Mouse (Mus musculus): Measurements from ENCODE around the gene Vmn1r1. TPM values are rescaled to one million over a fixed set of nuclear protein-coding genes. Genes with fewer than 3 reads are reported as not detected.
"Not testable (repeated sequence)": the region's sequence is repeated elsewhere in the genome, so short reads cannot be mapped to it uniquely, and the experiment has no call there.

Vmn1r1 gene
- not detected in 2 replicates for polyA plus RNA-seq (2015; fragmentation: Nextera tagmentation; extraction: Ambion mirVana)

DNA sequence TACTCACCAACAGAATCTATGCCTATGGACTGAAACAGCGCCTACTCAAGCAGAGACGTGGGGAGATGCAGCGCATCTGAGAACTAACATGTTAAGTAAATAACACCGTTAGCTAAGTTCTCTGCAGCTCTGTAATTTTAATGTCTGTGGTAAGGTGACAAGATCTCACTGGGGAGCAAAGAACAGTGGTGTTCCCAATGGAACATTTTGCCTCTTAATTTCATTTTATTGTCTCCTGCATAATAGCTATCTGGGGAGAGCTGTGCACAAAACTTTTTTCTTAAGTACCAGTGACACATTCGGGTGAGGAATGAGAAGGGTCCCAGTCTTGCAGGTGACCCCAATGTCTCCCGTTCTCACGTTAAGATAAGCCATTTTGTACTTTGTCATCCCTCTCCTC lies at the start of gene Vmn1r1:
Gene Vmn1r1, minus strand, starts transcription at position 101 of the 400 bp plus-strand sequence.
- no peaks in the 10 kb centered on the region for H3K27me3 ChIP-seq (ENCODE audit: insufficient read depth, low read length)
- no peak within 1 kb of the TSS for H3K4me2 ChIP-seq (replicated peaks; ENCODE audit: low read depth, low read length)
- H3K4me1 ChIP-seq (ENCODE audit: insufficient read depth, low read length), result 0 out of 2 replicates have a peak, but pooled peaks cover 4% of the 10 kb centered on the region
- H3K9me3 ChIP-seq (ENCODE audit: low read length), result no peaks in the 10 kb centered on the region
- H3K4me3 ChIP-seq (ENCODE audit: low read length), result no peak within 1 kb of the TSS
- ATAC-seq (ENCODE audit: low FRiP score, low TSS enrichment), result no peak
- H3K27ac ChIP-seq (ENCODE audit: low read length), result no peak within 1 kb of the TSS
- no peaks in the 10 kb centered on the region for H3K36me3 ChIP-seq (ENCODE audit: insufficient read depth, low read length)
- WGBS, result 82% methylated on average over 7 of the region's 7 CpGs
- H3K9ac ChIP-seq (replicated peaks; ENCODE audit: low read length), result no peak within 1 kb of the TSS

DNA sequence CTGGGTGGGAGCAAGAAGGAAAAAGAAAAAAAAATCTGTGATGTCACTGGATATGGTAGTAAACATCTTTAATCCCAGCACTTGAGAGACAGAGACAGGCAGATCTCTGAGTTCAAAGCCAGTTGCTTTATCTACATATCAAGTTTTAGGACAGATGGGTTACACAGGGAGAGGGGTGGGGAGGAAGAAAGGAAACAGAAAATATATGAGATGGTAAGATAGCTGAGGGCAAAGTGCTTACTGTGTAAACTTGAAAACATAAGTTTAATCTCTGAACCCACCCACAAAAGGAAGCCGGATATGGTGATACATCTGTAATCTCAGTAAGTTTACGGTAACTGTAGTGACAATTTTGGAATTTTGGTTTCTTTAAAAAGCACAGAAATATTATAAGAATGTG lies 46.0 kb upstream of the Vmn1r1 start:
- Histone ChIP-seq H3K9me3 (ENCODE audit: low read length) (peaks cover 8% of the 10 kb centered on the region; the same call in 1 of the 2 replicates), H3K27me3 (ENCODE audit: insufficient read depth, low read length) (no peaks in the 10 kb centered on the region), H3K27ac (ENCODE audit: low read length) (no peak overlapping the region), H3K4me2 (replicated peaks; ENCODE audit: low read depth, low read length) (no peak overlapping the region), H3K4me1 (ENCODE audit: insufficient read depth, low read length) (no peaks in the 10 kb centered on the region), H3K9ac (replicated peaks; ENCODE audit: low read length) (no peak overlapping the region), H3K36me3 (ENCODE audit: insufficient read depth, low read length) (no peaks in the 10 kb centered on the region), H3K4me3 (ENCODE audit: low read length) (no peak overlapping the region)
- no peak for ATAC-seq (ENCODE audit: low FRiP score, low TSS enrichment)
- 67% methylated on average over 2 of the region's 2 CpGs for WGBS

DNA sequence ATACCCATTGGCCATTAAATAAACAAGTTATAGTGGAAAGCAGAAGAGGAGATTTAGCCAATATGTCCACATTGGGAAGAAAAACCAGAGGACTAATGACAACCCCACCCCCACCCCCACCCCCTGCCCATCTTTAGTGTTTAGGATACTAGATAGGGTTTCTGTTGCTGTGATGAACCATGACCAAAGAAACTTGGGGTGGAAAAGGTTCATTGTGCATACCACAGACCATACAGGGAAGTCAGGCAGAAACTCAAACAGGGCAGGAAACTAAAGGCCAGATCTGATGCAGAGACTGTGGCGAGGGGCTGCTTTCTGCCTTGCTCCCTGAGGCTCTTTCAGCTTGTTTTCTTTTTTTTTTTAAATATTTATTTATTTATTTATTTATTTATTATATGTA lies 28.3 kb upstream of the Vmn1r1 start:
- Histone ChIP-seq H3K9ac (replicated peaks; ENCODE audit: low read length) (no peak overlapping the region), H3K27ac (ENCODE audit: low read length) (peak overlapping the region; percentile 40; the same call in 1 of the 2 replicates), H3K4me2 (replicated peaks; ENCODE audit: low read depth, low read length) (no peak overlapping the region), H3K4me3 (ENCODE audit: low read length) (no peak overlapping the region), H3K9me3 (ENCODE audit: low read length) (peaks cover 1% of the 10 kb centered on the region), H3K36me3 (ENCODE audit: insufficient read depth, low read length) (no peaks in the 10 kb centered on the region), H3K4me1 (ENCODE audit: insufficient read depth, low read length) (peaks cover 9% of the 10 kb centered on the region; the same call in 1 of the 2 replicates), H3K27me3 (ENCODE audit: insufficient read depth, low read length) (no peaks in the 10 kb centered on the region)
- WGBS, result 44% methylated on average over 1 of the region's 1 CpGs
- ATAC-seq (ENCODE audit: low FRiP score, low TSS enrichment), result peak; percentile 51; the same call in 1 of the 2 replicates

DNA sequence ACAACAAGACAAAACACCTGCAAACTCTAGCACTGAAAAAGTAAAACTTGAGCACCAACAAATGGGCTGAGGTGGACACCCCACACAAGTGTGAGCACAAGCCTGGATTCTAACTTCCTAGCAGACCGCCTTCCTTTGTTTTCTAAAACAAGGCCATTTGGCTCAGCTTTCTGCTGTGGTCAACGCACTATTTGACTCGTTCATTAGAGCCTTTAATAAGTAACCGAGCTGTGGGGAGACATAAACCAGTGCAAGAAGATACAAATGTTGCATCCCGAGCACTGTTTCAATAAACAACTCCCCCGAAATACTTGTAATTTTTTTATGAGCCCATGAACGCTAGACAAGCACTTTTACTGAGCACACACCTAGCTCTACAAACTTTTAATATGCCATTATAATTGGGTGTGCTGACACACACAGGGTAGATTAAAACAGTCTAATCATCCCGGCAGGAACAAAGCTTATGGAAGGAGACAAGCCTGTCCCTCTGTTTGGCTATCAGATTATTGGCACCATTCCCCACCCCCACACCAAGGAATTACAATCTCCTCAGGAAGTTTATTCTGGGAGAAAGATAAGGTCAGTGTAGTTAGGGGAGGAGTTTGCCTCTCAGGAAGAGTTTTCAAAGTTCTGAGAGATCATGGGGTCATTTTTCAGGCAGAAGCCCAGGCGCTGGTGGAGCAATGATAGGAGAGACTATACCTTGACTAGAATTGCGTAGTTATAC lies 27.7 kb upstream of the Vmn1r1 start:
- no peaks in the 10 kb centered on the region for H3K27me3 ChIP-seq (ENCODE audit: insufficient read depth, low read length)
- peaks cover 9% of the 10 kb centered on the region; the same call in 1 of the 2 replicates for H3K4me1 ChIP-seq (ENCODE audit: insufficient read depth, low read length)
- H3K27ac ChIP-seq (ENCODE audit: low read length), result peak overlapping the region; percentile 40; the same call in 1 of the 2 replicates
- no peak overlapping the region for H3K4me2 ChIP-seq (replicated peaks; ENCODE audit: low read depth, low read length)
- H3K36me3 ChIP-seq (ENCODE audit: insufficient read depth, low read length), result no peaks in the 10 kb centered on the region
- ATAC-seq (ENCODE audit: low FRiP score, low TSS enrichment), result peak; percentile 31; the same call in 1 of the 2 replicates
- H3K4me3 ChIP-seq (ENCODE audit: low read length), result no peak overlapping the region
- no peak overlapping the region for H3K9ac ChIP-seq (replicated peaks; ENCODE audit: low read length)
- H3K9me3 ChIP-seq (ENCODE audit: low read length), result peaks cover 7% of the 10 kb centered on the region
- 30% methylated on average over 10 of the region's 10 CpGs for WGBS

DNA sequence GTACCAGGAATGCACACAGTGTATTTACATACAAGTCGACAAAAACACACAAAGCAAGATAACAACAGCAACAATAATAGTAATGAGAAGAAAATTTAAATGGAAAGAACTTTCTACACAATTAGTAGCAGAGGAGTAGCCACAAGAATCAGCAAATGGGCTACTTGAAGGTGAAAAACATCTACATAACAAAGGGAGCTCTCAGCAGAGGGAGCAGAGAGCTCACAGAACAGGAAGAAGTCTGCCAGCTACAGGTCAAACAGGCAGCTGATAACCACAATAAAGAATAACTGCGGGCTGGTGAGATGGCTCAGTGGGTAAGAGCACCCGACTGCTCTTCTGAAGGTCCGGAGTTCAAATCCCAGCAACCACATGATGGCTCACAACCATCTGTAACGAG lies 26.9 kb upstream of the Vmn1r1 start:
- Histone ChIP-seq H3K9me3 (ENCODE audit: low read length) (peaks cover 8% of the 10 kb centered on the region), H3K9ac (replicated peaks; ENCODE audit: low read length) (no peak overlapping the region), H3K4me1 (ENCODE audit: insufficient read depth, low read length) (peaks cover 9% of the 10 kb centered on the region; the same call in 1 of the 2 replicates), H3K27ac (ENCODE audit: low read length) (no peak overlapping the region), H3K27me3 (ENCODE audit: insufficient read depth, low read length) (no peaks in the 10 kb centered on the region), H3K4me2 (replicated peaks; ENCODE audit: low read depth, low read length) (no peak overlapping the region), H3K36me3 (ENCODE audit: insufficient read depth, low read length) (no peaks in the 10 kb centered on the region), H3K4me3 (ENCODE audit: low read length) (no peak overlapping the region)
- WGBS, result 65% methylated on average over 4 of the region's 5 CpGs
- ATAC-seq (ENCODE audit: low FRiP score, low TSS enrichment), result no peak

DNA sequence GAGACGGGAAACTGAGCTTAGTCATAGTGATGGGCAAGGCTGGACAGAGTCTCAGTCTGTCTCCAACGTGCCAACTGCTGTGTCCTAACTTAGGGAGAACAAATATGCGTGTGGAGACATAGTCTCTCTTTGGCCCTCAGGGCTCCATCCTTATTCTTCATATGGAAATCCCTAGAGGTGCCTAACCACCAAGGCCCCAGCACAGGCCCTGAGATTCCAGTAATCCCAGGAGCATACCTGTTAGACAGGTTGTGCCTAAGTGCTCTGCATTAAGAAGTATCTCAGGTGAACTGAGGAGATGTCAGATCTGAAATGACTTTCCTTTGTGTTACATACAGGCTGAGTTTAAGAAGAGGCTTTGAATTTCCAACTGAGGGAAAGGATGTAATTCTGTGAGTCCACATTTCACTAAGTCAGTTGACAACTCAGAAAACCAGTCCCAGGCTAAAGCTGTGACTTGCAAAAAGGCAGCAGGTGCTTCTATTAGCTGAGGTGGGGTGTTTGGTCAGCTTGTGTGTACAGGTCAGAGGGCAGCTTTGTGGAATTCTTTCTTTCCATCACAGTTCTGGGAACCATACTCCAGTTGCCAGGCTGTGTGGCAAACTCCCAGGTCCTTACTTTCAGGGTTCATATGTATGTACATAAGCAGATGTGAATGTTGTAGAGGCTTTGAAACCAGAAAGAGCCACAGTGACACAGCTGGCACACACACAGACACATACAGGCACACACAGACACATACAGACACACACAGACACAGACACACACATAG lies 25.6 kb upstream of the Vmn1r1 start:
- H3K27me3 ChIP-seq (ENCODE audit: insufficient read depth, low read length), result no peaks in the 10 kb centered on the region
- no peak for ATAC-seq (ENCODE audit: low FRiP score, low TSS enrichment)
- no peak overlapping the region for H3K9ac ChIP-seq (replicated peaks; ENCODE audit: low read length)
- peaks cover 9% of the 10 kb centered on the region; the same call in 1 of the 2 replicates for H3K4me1 ChIP-seq (ENCODE audit: insufficient read depth, low read length)
- no peak overlapping the region for H3K4me3 ChIP-seq (ENCODE audit: low read length)
- no peak overlapping the region for H3K4me2 ChIP-seq (replicated peaks; ENCODE audit: low read depth, low read length)
- WGBS, result 63% methylated on average over 3 of the region's 3 CpGs
- H3K9me3 ChIP-seq (ENCODE audit: low read length), result peaks cover 8% of the 10 kb centered on the region
- H3K36me3 ChIP-seq (ENCODE audit: insufficient read depth, low read length), result no peaks in the 10 kb centered on the region
- no peak overlapping the region for H3K27ac ChIP-seq (ENCODE audit: low read length)

DNA sequence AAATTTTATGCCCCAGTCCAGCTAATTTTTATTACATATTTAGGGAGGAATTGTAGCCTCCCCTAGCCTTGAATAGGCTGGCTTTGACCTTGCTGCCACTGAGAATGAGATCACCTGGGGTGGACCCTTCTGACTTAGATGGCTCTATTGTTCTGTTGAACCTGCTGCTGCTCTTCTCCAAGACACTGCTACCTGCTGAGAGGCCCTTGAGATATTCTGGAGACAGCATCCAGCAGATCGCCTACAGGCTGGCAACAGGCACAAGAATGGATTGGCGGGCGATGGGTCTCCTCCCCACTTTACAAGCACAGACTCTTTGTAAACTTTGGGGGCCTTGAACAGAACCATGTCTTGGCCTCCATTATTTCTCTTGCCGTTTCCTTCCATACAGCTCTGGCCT lies 18.2 kb upstream of the Vmn1r1 start:
- not testable (repeated sequence) for H3K4me2 ChIP-seq (replicated peaks; ENCODE audit: low read depth, low read length); H3K9me3 ChIP-seq (ENCODE audit: low read length); H3K9ac ChIP-seq (replicated peaks; ENCODE audit: low read length); H3K4me3 ChIP-seq (ENCODE audit: low read length); H3K4me1 ChIP-seq (ENCODE audit: insufficient read depth, low read length); H3K27ac ChIP-seq (ENCODE audit: low read length); H3K36me3 ChIP-seq (ENCODE audit: insufficient read depth, low read length); H3K27me3 ChIP-seq (ENCODE audit: insufficient read depth, low read length); ATAC-seq (ENCODE audit: low FRiP score, low TSS enrichment)
- WGBS, result 81% methylated on average over 4 of the region's 4 CpGs

DNA sequence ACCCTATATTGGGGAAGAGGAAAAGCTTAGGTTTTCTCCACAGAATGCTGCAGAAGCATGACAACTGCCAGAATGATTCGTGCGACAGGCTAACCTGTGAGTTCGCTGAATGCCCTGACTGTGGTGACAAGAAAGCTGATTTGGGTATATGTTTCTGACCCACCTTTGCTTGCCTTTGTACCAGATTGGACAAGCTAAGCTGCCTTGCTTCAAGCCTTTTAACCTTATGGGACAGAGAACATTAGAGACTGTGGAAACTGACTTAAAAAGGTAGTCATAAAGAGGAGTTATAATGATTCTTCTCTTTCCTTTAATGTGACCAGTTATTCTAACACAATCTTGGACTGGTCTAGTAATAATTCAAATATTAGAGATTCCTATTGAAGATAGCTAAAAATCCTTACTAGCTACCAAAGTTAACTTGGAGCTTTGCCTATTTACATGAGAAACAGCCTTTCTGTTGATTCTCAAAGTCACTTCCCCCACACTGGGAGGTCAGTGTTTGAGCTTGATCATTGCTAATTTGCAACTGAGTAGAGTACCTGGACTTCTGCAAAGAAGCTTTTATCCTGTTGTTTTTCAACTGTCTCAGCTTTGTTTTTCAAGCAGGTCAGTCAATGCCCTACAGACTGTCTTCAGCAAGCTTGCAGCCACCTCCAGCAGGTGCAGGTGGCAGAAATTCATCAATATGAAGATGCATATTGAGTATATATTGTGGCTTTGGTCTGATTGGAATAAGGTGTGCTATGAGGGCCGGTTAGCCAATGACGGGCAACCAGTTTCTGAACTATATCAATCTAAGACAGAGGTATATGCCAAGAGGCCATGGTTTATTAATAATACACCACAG lies 17.4 kb upstream of the Vmn1r1 start:
- H3K4me3 ChIP-seq (ENCODE audit: low read length), result no peak overlapping the region
- no peak overlapping the region for H3K9ac ChIP-seq (replicated peaks; ENCODE audit: low read length)
- no peaks in the 10 kb centered on the region for H3K4me1 ChIP-seq (ENCODE audit: insufficient read depth, low read length)
- no peak for ATAC-seq (ENCODE audit: low FRiP score, low TSS enrichment)
- WGBS, result 66% methylated on average over 5 of the region's 5 CpGs
- H3K4me2 ChIP-seq (replicated peaks; ENCODE audit: low read depth, low read length), result no peak overlapping the region
- no peak overlapping the region for H3K27ac ChIP-seq (ENCODE audit: low read length)
- no peaks in the 10 kb centered on the region for H3K36me3 ChIP-seq (ENCODE audit: insufficient read depth, low read length)
- no peaks in the 10 kb centered on the region for H3K9me3 ChIP-seq (ENCODE audit: low read length)
- no peaks in the 10 kb centered on the region for H3K27me3 ChIP-seq (ENCODE audit: insufficient read depth, low read length)

DNA sequence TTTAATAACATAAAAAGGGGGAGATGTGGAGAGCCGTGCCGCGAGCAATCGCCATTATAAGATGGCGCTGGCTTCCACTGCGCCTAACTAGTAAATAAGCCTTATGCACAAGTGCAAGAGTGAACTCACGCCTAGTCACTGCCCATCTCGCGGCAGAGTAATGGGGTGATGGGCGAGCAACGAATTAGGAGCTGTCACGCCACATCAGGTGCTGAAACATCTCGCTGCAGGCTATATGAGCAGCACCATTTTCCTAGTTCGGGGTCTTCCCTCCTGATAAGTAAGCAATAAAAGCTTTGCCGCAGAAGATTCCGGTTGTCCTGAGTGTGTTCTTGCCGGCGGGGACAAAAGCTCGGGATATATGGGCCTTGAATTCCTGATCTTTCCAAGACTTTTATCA lies 12.7 kb upstream of the Vmn1r1 start:
- H3K27me3 ChIP-seq (ENCODE audit: insufficient read depth, low read length); H3K4me1 ChIP-seq (ENCODE audit: insufficient read depth, low read length); H3K4me3 ChIP-seq (ENCODE audit: low read length); H3K4me2 ChIP-seq (replicated peaks; ENCODE audit: low read depth, low read length); ATAC-seq (ENCODE audit: low FRiP score, low TSS enrichment); H3K27ac ChIP-seq (ENCODE audit: low read length); H3K36me3 ChIP-seq (ENCODE audit: insufficient read depth, low read length); H3K9ac ChIP-seq (replicated peaks; ENCODE audit: low read length); H3K9me3 ChIP-seq (ENCODE audit: low read length): not testable (repeated sequence)
- WGBS, result 92% methylated on average over 19 of the region's 19 CpGs
